Mouse (Mus musculus) frontal cortex, postnatal 36 days (tissue): ENCODE measurements at regions not wholly inside any gene's neighbourhood (a gene's known extent, or its start where the extent isn't known, plus 50 kb on each side); places are given as distances from the start of the nearest gene placed in this dataset.

Source experiments
- DNase-seq, 2 experiments: peaks; one replicate each; pipeline ENCODE4 v3.0.0; 2022; ENCODE audit warnings: low spot score in 2 of 2

DNA sequence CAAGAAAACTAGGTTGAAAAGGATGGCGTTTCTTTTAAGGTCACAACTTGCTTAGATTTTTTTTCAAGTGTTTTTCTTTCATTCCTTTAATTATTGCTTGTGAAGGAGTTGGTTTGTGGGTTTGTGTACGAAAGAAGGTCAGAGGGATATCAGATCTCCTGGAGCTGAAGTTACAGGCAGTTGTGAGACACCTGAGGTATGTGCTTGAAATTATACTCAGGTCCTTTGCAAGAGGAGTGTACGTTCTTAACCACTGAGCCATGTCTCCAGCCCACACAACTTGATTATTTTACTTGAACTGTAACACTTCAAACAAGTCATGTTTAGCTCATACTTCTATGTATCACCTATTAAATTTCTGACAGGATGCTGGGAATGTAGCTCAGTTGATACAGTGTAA lies 82.5 kb upstream of the Scg2 start:
- DNase-seq: no peak

GRCm38 (mm10) chr1:79505677-79506076 lies 65.8 kb upstream of the Scg2 start:
- peak; percentile 3 to 12 for DNase-seq
